Mouse (Mus musculus): ENCODE results near the gene Dnah9.

Gene Dnah9

GRCm38 (mm10) chr11:66167801-66168651, at the start of gene Dnah9:
TSS of gene Dnah9 (minus strand) at chr11:66168551.
- DNase-seq (ENCODE audit: low spot score in 2 of 2): peak; percentile 85 to 87

DNA sequence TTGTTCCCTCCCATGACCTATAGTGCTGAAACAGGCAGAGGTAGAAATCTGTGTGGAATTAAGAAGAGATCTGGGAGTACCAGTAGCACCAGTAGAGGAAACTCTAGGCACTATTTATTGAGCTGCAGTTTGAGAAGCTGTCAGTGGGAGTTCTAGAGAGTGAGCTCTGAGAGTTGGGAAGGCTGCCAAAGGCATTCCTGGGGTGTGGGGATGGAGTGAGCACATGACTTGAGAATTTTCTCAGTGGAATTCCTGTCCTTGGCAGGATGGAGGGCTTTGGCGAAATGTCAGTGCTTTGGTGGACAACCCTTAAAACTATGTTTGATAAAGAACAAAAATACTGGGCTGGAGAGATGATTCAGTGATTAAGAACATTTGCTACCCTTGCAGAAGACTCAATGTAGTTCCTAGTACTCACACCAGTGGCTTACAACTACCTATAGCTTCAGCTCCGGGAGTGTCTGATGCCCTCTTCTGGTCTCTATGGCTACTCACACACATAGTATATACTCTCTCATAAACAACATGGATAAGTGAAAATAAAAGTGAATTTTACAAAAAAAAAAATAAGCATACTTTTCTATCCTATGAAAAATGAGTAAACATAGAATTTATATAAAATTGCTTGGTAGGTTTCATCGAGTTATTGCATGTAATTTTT, 20.4 kb upstream of the Dnah9 start:
- DNase-seq (ENCODE audit: low spot score in 2 of 2): peak in 1 of 2 experiments; percentile 33

DNA sequence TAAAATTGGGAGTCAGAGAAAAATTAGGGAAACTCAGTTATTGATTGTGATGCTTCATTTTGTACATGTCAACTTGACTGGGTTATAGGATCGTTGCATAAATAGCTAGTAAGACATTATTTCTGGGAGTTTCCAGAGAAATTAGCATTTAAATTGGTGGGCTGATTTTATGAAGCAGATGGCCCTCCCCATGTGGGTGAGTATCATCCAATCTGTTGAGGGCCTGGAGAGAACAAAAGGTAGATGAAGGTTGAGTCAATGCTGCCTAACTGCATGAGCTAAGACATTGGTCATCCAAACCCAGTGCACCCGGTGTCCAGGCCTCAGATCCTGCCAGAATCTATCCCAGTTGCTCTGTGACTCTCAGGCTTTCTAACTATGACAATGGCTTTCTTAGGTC, 19.8 kb upstream of the Dnah9 start:
- DNase-seq (ENCODE audit: low spot score in 2 of 2): no peak

GRCm38 (mm10) chr11:66177781-66178180, 9.4 kb upstream of the Dnah9 start:
- DNase-seq (ENCODE audit: low spot score in 2 of 2): no peak

DNA sequence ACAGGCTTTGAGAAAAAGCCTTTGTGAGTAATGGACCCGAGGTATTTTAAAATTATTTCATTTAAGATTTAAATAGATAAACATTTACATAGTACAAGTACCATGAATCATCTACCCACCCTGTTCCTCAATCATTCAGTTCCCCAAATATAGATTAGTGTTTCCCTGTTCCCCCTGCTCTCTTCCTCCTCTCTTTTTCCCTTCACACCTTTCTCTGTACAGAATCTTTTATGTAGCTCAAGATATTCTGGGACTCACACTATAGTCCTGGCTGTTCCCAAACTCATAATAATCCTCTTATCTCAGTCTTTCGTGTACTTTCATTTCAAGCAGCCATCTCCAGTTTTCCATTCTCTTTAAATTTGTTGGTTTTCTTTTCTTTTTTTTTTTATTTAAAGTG, 4.3 kb downstream of the Dnah9 start:
- DNase-seq (ENCODE audit: low spot score in 2 of 2): no peak

- no peak for DNase-seq (ENCODE audit: low spot score in 2 of 2)
Measured at GRCm38 (mm10) chr11:66140631-66141252, 27.6 kb downstream of the Dnah9 start.

DNA sequence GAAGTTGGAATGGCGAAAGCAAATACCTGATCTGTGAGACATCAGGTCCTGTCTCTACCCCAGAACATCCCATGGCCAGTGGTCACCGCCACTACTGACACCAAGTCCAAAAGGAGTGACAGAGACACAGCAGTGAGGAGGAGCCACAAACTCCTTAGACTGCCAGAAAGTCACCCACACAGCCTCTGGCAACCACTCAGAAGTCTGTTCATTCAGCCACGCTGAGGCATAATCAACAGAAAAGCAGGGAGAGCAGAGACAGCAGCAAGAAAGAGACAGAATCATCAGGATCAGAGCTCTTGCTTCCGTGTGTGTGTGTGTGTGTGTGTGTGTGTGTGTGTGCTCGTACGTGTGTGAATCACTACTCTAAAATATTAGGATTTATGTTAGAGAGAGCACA, 33.5 kb downstream of the Dnah9 start:
- no peak for DNase-seq (ENCODE audit: low spot score in 2 of 2)

- no peak for DNase-seq (ENCODE audit: low spot score in 2 of 2)
Measured at GRCm38 (mm10) chr11:66126150-66126549, 42.2 kb downstream of the Dnah9 start.

DNA sequence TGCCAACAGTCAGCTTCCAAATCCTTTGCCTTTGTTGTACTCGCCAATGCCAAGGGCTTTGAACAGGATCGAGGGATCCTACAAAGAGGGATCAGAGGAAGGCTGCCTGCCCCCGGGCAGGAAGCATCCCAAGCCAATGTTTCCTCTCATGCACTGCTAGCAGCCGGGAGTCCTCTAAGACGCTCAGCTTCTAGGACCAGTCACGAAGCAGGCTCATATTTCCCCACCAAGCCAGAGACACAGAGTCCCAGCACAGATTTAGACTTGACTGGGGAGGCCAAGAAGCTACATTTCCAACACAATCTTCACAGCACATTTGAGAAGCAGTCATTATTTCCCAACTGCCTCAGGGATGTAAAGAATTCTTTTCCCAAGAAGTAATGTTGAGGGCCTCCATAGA, 43.9 kb downstream of the Dnah9 start:
- no peak for DNase-seq (ENCODE audit: low spot score in 2 of 2)

DNA sequence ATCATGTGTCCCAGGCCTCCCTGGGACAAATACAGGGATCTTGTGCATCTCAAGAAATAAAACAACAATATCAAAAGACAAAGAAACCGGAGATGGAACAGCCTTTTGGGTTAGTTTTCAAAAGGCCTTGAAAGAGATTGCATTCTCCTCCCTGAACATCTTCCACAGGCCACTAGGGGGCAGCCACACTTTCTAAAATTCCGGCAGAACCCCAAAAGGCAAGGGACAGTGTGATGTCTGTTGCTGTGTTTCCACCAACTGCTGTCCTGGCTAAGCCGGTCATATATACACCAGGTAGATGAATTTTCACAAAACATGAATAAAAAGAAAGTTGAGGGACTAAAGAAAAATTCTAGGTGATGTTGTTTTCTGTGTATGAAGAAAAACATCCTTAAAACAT, 46.3 kb downstream of the Dnah9 start:
- DNase-seq (ENCODE audit: low spot score in 2 of 2): peak; percentile 24 to 61

DNA sequence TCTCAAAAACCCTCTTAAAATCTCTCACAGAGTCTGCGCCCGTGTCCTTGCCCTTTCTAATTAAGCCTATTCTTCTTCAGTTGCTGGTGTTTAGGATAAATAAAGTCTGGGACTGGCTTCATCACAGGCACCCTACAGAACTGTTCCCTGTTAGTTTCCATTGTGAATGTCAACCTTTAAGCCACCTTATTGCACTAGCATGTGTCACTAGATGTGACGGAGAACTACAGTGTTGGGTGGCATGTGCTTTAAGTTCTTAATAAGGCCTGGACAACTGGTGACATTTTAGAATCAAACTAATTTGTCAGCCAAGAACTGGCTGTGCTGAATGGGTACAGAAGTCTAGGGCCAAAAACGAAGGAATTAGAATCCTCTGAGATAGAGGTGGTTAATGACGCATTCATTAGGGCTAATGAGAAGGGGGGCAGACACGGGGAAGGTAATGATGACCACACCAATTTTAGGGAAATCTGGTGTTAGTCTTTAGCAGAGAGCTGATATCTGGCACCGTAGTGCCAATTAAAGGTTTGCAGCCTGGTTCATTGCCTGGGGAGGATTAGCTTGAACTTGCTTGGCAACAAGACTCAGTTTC, 84.6 kb downstream of the Dnah9 start:
- DNase-seq (ENCODE audit: low spot score in 2 of 2): no peak

DNA sequence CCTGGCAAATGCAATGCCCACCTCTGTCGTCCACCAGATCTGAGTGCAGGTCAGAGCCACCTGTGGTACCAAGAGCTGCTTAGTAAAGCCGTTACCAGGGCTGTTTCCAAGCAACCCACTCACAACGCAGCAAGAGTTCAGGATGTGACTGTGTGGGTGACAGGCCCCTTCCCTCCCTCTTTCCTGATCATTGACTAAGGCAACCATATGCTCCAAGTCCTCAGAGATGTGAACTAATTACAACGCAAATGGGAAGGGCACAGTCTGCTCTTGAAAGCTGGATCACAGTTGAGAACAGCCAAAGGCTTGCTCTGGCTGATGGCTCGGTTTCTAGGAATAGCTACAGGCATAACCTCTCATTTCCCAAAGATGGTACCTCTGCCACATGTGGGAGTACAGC, 95.4 kb downstream of the Dnah9 start:
- no peak for DNase-seq (ENCODE audit: low spot score in 2 of 2)

DNA sequence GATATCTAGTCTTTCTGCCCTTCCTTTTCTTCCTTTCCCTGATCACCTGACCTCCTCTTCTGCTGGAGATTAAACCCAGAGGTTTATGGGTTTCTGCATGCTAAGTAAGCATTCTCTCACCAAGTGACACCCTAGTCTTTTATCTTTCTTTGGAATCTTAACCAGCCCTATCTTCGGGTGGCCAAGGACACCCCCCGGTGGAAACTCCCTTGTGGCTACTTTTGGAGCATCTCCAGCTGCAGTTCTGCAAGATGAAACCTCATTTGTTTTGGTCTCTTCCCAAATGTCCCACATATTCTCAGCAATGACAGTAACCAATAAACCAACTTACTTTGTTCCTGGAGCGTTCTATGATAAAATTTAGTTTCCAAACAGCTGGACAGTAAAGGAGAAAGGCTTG, 109.4 kb downstream of the Dnah9 start:
- no peak for DNase-seq (ENCODE audit: low spot score in 2 of 2)

- DNase-seq (ENCODE audit: low spot score in 2 of 2): no peak
Measured at GRCm38 (mm10) chr11:66051294-66051693, 117.1 kb downstream of the Dnah9 start.

DNA sequence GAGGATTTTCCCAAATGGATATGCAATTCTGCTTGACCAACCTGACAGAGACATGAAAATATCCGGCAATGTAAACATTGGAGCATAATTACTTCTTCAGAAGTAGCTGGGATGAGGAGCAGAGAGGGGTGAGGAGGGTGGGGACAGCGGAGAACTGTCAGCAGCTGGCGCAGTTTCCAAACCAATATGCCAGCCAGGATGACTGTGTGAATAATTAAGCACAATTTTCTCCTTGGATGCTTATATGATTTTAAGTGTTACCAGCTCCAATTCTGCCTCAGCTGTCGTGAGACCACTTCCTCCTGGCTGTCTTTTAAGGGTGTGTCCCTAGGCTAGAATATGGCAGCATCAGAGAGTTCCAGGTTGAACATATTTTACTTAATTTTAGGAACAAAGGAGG, 119.2 kb downstream of the Dnah9 start:
- DNase-seq (ENCODE audit: low spot score in 2 of 2): no peak

DNA sequence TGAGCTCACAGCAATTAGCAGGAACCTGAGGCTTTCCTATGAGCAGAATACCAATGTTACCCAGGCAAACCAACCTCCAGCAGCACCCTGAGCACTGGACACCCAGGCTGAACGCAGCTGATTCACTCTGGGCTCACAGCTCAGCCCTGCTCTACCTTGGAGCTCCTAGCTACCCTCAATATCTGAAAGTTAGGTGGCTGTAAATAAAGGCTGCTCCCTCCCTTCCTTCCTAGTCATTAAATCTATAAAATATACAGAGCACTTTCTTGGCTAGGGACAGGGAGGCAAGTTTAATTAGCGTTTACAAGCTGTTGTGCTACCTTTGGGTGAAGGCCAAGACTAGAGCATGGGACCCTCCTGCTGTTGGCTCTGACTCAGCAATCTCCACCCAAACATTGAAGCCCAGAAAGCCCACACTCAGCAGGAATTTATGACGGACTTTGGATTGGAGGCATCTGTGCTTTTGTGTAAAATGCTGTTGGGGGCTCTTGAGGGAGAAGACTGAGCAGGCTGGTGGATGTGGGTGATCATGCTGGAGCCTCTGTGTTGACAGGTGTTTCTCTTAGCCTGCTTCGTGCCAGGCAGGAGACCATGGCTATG, 121.7 kb downstream of the Dnah9 start:
- no peak for DNase-seq (ENCODE audit: low spot score in 2 of 2)

DNA sequence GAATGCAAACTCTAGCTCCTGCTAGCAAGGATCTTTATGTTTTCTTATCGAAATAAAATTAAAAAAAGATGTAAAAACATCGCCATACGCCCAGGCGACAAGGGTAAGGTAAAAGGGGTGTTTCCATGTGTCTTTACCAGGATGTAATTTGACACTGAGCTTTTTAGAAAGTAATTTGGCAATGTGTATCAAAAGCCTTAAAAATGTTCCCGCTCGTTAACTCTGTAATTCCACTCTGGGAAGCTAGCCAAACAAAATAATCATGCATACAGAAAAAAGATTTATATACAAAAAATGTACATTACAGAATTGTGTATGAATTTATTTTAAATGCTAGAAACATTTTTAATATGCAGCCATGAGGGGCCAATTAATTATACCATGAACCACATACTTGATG, 124.7 kb downstream of the Dnah9 start:
- DNase-seq (ENCODE audit: low spot score in 2 of 2): no peak

- DNase-seq (ENCODE audit: low spot score in 2 of 2): no peak
Measured at GRCm38 (mm10) chr11:66042531-66042930, 125.8 kb downstream of the Dnah9 start.

- DNase-seq (ENCODE audit: low spot score in 2 of 2): no peak
Measured at GRCm38 (mm10) chr11:66025728-66026127, 142.6 kb downstream of the Dnah9 start.

DNA sequence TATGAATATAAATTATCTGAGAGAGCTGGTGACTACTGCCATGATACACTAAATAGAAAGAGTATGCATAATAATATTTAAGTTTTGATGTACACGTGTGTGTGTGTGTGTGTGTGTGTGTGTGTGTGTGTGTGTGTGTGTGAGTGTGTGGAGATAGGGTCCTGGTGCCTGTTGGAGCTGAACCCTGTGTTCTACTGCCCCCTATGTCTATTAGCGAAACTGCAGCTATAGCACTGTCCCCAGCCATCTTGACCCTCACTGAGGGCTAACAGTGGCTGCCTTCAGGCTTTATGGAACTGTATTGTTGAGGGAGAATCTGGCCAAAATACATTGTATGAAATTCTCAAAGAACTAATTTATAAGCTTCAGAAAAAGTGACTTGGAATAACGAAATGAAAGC, 192.5 kb downstream of the Dnah9 start:
- no peak for DNase-seq (ENCODE audit: low spot score in 2 of 2)

DNA sequence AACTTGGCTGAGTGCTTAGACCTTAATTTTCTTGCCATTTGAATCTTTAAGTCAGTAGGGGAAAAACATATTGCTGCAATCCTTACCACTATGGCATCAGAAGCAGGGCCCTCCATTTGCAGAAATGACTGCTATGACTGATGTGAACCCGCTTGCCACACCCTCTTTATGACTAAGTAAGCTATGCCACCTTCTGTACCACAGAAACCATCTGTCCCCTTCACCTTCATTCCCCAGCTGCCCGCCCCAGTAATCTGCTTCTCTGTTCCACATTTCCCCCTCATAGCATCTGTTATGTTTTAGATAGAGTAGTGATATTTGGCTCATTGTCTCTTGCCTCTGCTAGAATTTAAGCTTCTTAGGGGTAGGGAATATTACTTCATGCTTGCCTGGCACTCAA, 237.6 kb downstream of the Dnah9 start:
- no peak for DNase-seq (ENCODE audit: low spot score in 2 of 2)

- no peak for DNase-seq (ENCODE audit: low spot score in 2 of 2)
Measured at GRCm38 (mm10) chr11:65930359-65930758, 238.0 kb downstream of the Dnah9 start.
